Mouse (Mus musculus): ENCODE measurements around the gene Plcb2. TPM values are rescaled to one million over a fixed set of nuclear protein-coding genes. Genes with fewer than 3 reads are reported as not detected.

The Plcb2 gene
- polyA plus RNA-seq (2012; rRNA removed): 3.3 and 3.6 TPM in 2 replicates

DNA sequence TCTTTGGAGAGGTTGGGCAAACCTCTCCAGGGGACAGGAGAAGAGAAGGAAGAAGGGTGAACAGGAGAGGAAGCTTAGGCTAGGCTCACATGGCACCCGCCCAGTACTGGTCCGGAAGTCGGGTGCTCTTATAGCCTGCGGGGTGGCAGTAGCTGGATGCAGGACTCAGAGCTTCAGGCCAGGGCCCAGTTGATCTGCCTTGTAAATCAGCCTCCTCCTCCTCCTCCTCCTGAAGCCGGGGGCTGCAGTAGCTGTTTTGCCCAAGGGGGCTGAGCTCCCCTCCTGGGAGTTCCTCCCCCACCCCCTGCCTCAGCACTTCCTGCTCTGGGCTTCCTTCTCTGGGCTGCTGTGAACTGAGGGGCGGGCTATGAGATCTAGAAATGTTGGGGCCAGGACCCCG is at the start of gene Plcb2:
Plcb2 (minus strand) TSS at position 102 of the 400 bp plus-strand sequence.

DNA sequence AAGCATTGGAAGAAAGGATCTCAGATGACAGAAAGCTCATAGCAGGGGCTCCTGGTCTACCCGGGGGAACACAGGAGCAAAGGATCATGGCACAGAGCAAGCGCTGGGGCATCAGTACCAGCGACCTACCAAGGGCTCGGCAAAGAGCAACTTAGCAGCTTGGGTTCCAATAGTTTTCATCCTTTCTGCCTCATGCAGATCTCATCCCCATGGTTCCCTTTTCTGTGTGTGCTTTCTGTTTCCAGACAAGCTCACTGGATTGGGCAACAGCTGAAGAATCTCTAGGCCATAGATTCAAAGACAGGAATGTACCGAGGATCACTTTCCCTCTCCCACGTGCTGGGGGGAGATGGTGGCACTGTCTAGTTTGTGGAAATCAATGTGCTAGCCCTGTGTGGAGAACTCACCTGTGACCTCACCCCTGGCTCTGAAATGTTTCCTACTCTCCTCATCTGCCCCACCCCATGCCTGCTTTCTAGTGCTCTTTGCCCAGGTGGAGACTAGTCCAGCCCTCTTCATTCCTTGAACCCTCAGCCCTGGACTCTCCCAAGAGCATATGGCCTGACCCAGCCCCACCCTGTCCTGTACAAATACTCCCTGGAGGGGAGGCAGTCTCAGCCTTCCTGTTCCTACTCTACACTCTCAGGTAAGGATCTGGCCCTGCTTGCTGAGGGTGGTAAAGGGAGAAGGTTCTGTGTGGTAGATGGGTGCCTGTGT is 44.1 kb upstream of the Plcb2 start, which contains the start of gene Phgr1:
Phgr1 (plus strand) TSS at position 612 of the 717 bp plus-strand sequence.

DNA sequence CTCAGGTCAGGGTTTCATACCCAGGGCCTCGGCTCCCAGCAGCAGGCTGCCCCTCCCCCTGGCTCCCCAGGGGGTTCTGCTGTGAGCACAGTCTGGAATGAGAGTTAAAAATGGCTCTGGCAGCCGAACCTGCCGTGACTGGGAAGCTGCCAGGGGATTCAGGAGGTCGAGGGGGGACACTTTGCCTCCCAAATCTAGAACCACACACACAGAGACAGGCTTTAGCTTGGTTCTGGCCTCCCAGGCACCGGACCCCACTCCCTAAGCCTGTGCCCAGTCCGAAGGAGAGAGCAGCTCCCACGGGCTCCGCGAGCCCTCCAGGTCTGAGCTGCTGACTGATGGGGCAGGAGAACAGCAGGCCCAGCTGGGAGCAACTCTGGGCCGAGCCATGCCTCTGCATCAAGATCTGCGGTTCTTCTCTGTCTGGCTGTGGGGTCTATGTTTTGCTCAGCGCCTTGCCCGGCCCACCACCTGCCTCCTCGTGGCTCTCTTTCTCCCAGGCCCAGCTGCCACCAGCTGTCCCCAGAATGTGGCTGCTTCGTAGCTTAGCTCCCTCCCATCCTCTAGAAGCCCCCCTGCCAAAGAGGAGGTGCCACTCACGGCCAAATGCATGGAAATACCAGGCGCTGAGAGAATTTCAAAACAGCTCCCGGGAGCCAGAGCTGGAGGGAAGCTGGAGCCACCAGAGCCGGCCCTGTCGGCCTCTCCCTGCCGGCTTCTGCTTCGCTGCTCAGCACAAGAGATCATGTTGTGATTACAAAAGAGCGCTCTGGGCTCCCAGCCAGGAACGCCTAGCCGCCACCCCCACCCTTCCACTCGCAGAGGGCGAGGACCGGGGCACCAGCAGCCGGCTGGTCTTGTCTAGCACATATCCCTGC is 33.9 kb upstream of the Plcb2 start, which contains the start of gene Ccdc9b:
Ccdc9b (minus strand) TSS at position 756 of the 878 bp plus-strand sequence.

DNA sequence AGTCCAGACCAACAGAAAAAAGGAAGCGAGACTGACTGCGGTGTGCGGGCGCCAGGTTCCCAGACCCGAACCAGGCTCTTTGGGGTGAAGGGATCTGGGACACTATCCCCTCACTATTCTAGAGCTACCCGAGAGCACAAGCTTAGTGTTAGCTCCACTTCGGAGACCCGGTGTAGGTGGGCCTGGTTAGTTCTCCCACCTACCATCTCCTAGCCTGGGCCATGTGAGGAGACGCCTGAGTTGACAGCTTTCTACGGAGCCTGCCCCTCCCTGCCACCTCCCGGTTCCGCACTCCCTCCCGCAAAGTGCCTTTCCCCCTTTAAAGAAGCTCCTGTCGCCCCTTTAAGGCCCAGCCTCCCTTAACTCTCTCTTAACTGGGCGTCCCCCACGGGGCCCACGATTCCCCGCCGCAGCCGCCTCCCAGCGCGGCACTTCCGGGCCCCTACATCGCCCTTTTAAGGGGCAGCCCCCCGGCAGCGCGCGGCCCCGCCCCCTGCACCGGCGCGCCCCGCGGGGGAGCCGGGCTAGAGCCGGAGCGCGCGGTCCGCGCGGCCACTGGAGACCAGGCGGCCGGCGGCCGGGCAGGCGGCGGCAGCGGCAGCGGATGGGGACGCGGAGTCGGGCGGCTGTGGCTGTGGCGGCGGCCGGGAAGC is 17.1 kb upstream of the Plcb2 start, which contains the start of gene Inafm2:
Inafm2 (plus strand) TSS at position 527 of the 653 bp plus-strand sequence.

DNA sequence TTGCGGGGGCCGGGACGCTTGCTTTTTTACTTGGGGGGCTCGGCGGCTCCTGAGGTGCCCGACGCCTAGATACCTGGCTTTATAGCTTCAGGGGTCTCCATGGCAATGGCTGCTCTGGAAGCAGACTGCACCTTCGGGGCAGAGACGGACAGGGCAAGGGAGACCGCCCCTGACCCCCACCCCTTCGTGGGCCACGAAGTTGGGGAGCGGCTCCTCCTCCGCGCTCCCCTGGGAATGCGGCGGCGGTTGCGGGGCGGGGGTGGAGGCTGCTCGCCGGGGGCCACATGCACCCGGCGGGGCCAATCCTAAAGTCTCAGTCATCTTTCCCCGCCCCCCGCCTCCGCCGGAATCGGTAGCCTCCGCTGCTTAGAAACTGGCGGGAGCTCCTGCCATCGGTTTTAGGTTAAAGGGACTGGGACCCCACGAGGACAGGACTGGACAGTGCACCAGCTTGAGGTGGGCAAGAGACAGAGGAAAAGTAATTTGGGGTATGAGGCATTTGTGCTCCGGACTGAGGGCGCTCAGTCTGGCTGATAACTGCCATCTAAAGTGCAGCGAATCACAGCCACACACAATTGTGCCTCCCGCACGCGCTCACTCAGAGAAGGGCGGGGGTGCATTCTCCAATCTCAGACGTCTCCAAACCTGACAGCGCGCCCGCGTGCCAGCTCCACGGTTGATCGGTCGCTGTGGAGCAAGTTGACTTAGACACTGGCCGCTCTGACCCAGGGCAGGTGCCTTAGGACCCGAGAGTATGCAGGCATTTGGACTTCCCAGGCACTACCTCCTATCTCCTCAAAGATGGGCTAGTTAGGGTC is 24.1 kb downstream of the Plcb2 start, which contains the start of gene Ankrd63:
Ankrd63 (minus strand) TSS at position 51 of the 818 bp plus-strand sequence.

DNA sequence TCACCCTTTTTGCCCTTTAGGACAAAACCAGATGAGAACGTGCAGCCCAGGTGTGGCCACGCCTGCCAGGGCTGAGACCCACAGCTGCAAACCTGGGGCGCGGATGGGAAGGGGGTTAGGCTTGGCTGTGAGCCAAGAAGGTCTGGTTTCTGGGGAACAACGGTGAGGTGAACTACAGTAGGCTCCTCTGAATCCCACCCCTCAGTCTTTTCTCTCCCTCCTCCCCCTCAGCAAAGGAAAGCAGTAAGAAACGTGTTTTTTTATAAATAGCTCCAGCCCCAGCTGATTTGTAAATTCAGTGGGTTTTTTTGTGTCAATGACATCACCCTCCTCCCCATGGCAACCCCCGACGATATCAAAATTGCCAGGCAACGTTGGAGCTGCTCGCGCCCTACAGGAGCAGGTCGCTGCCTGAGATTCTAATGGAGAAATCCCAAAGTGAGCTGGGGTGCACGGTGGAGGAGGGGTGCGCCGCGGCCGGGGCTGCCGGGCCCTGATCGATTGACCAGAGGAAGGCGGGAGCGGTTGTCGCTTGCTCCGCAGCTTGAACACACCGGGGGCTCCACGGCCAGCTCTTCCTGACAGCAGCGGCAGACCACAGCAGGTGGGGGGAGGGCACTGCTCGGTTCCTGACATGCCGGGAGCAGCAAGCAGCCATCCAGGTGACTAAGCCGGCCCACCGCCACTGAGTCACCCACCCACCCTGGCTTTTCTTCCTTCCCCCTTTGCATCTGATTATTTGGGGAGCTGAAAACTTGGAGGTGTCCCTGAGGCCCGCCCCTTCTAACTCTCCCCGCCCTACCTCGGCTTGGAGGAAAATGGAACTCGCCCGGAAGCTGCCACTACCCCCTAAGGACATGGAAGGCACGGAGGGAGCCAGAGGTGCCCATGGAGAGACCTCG is 65.1 kb downstream of the Plcb2 start, which contains the start of gene Pak6:
Pak6 (plus strand) TSS at position 402 of the 902 bp plus-strand sequence.

Other genes starting within 250 kb of the Plcb2 start
- 29.8 and 32.1 TPM in 2 replicates for gene Srp14, start 248.7 kb downstream of the Plcb2 start, polyA plus RNA-seq (2012; rRNA removed)
- gene Bmf, start 178.8 kb downstream of the Plcb2 start, polyA plus RNA-seq (2012; rRNA removed): 7.2 and 12.8 TPM in 2 replicates
- 4.3 and 5.6 TPM in 2 replicates for gene Bub1b, start 130.2 kb downstream of the Plcb2 start, polyA plus RNA-seq (2012; rRNA removed)
- 1.6 and 2.7 TPM in 2 replicates for gene Pak6, start 65.1 kb downstream of the Plcb2 start, polyA plus RNA-seq (2012; rRNA removed)
- gene Ankrd63, start 24.5 kb downstream of the Plcb2 start, polyA plus RNA-seq (2012; rRNA removed): 0.32 and 0.48 TPM in 2 replicates
- 22.1 and 26.4 TPM in 2 replicates for gene Inafm2, start 17.3 kb upstream of the Plcb2 start, polyA plus RNA-seq (2012; rRNA removed)
- gene Ccdc9b, start 34.2 kb upstream of the Plcb2 start, polyA plus RNA-seq (2012; rRNA removed): 10.0 and 10.9 TPM in 2 replicates
- 11,514 and 14,950 TPM in 2 replicates for gene Phgr1, start 44.3 kb upstream of the Plcb2 start, polyA plus RNA-seq (2012; rRNA removed)
- gene Disp2, start 51.3 kb upstream of the Plcb2 start, polyA plus RNA-seq (2012; rRNA removed): 4.7 and 5.6 TPM in 2 replicates
- 4.5 and 5.5 TPM in 2 replicates for gene Knstrn, start 85.6 kb upstream of the Plcb2 start, polyA plus RNA-seq (2012; rRNA removed)
- 43.7 and 57.2 TPM in 2 replicates for gene Ivd, start 133.5 kb upstream of the Plcb2 start, polyA plus RNA-seq (2012; rRNA removed)
- gene Bahd1, start 171.9 kb upstream of the Plcb2 start, polyA plus RNA-seq (2012; rRNA removed): 27.5 and 31.1 TPM in 2 replicates
- 7.2 and 7.6 TPM in 2 replicates for gene Chst14, start 198.1 kb upstream of the Plcb2 start, polyA plus RNA-seq (2012; rRNA removed)

Measured in colon, adult 2 months (tissue).